Mouse (Mus musculus) layer of hippocampus, adult 18-20 months (tissue): Measurements from ENCODE around the gene Platr17. TPM values are rescaled to one million over a fixed set of nuclear protein-coding genes. Genes with fewer than 3 reads are reported as not detected.
"Not testable (repeated sequence)": the region's sequence is repeated elsewhere in the genome, so short reads cannot be mapped to it uniquely, and the experiment has no call there.

ENCODE experiments used
- DNase-seq, 2 experiments: peaks; one replicate each; pipeline ENCODE4 v3.0.0; 2022; ENCODE audit warnings: low spot score in 2 of 2
- total RNA-seq, 2 experiments: library from RNA; stranded (reverse); gene quantifications; 2 replicates each; pipeline ENCODE4 v1.2.3; 2021

Gene Platr17
- total RNA-seq, 2 experiments from 2014 or later = 0.42 TPM; not detected in 1

DNA sequence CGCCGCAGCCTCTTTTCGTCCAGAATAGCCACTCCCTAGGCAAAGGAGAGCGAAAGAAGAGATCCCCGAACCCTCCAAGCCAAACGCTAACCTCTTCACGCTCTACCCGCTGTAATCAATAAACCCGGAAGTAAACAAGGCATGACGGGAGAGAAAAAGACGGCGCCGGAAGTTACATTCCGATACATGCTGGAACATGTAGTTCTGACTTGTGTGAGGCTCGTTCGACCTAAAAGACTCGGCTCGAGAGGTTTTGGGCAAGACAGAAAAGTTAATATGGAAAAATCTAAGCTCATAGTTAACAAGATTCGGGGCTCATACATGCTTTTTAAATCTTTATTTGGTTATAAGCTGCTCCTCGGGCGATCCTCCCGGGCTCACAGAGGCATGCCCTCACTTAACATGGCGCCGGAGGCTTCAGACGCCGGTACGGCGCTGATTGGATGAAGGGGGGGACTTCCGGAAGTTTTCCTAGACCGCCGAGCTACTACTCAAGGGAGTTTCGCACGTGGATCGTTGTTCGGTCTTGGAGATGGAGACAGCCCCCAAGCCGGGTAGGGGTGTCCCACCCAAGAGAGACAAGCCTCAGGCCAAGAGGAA lies 35.4 kb downstream of the Platr17 start, which contains the start of the genes Pfdn6 and Wdr46:
Pfdn6 (minus strand) TSS at position 138 of the 600 bp plus-strand sequence.
Wdr46 (plus strand) TSS at position 455 of the 600 bp plus-strand sequence.
- peak; percentile 84 to 95 for DNase-seq

DNA sequence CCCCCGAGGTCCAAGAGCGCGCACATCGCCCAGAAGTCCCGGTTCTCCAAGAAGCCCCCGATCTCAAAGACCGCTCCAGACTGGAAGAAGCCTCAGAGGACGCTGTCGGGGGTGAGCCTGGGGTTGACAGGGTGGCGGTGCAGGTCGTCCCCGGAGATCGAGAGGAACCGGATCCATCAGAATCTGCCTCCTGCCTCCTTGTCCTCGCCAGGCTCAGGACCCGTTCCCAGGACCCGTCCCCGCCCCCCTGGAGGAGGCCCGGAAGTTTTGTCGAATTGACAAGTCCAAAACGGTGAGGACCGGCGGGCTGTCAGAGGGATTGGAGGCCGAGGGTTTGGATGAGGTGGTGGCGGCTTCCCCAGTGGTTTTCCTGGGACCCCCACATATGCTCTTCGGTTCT lies 36.0 kb downstream of the Platr17 start:
- DNase-seq = no peak

DNA sequence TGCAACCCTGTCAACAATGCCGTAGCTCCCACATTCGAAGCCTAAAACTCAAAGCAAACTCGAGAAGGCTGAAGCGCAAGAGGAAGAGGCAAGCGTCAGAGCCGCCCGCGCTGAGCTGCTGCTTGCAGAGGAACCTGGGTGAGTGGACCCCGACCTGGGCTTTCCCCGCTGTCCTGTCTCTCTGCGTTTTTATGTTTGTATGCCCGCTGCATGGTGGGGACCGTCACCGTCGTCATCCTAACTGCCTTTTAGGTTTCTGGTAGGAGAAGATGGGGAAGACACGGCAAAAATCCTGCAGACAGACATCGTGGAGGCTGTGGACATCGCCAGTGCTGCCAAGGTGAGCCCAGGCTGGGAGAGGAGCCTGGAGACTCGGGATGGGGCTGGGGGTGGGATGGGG lies 36.4 kb downstream of the Platr17 start:
- no peak for DNase-seq

DNA sequence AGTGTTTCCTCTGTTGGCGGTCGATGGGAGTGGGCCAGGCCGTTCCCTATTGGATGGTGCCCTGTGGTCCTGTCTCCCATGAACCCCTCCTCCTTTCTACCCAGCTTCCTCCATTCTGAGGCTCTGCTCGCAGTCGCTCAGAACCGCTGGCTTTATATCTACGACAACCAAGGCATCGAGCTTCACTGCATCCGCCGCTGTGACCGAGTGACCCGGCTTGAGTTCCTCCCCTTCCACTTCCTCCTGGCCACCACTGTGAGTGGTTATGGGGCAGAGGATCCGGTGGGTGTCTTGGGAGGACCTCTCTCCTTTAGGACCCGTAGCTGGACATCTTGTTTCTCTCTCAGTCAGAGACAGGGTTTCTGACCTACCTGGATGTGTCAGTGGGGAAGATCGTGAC lies 38.5 kb downstream of the Platr17 start:
- no peak for DNase-seq

DNA sequence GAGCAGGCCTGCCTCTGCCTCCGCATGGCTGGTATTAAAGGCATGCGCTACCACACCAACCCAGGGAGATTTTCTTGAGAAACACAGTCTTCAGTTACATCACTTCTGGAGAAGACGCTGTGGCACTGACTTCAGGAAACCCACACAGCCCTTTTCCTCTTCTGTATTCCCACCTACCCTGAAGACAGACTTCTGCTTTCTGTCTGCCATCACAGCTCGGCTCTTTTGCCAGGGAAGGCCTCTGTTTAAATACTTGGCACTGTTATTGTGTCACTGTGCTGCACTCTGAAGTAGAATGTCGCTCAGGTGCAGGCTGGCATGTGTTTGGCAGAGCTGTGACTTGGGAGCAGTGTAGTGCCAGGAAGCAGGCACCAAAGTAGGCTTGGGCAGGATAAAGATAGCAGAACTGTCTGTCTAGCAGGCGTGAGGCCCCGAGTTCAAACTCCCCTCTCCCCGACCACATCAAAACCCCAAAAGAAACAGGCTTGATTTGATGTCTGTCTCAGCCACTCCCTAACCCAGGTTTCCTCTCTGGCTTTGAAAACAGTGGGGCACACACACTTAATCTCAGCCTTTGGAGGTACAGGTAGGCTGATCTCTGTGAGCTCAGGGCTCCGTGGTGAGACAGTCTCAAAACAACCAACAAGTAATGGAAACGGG lies 42.6 kb downstream of the Platr17 start:
- DNase-seq = no peak

DNA sequence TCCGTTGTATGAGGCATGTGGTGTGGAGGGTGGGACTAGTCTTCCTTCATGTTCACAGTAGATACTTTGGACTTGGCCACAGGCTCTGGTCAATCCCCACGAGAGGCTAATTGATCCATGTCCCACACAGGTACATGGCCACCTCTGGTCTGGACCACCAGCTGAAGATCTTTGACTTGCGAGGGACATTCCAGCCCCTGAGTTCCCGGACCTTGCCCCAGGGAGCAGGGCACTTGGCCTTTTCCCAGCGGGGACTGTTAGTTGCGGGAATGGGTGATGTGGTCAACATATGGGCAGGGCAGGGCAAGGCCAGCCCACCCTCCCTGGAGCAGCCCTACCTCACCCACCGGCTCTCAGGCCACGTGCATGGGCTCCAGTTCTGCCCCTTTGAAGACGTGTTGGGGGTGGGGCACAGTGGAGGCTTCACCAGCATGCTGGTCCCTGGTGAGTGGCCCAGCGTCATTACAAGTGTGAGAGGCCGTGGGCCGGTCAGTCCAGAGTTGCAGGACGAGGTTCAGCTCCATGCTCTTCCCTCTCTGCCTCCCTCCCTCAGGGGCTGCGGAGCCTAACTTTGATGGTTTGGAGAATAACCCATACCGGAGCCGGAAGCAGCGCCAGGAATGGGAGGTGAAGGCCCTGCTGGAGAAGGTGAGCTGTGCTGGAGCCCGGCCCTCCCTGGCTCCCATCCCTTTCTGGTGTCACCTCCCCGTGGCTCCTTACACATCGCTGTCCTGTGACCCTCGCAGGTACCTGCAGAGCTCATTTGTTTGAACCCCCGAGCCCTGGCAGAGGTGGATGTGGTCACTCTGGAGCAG lies 43.4 kb downstream of the Platr17 start:
- no peak for DNase-seq

DNA sequence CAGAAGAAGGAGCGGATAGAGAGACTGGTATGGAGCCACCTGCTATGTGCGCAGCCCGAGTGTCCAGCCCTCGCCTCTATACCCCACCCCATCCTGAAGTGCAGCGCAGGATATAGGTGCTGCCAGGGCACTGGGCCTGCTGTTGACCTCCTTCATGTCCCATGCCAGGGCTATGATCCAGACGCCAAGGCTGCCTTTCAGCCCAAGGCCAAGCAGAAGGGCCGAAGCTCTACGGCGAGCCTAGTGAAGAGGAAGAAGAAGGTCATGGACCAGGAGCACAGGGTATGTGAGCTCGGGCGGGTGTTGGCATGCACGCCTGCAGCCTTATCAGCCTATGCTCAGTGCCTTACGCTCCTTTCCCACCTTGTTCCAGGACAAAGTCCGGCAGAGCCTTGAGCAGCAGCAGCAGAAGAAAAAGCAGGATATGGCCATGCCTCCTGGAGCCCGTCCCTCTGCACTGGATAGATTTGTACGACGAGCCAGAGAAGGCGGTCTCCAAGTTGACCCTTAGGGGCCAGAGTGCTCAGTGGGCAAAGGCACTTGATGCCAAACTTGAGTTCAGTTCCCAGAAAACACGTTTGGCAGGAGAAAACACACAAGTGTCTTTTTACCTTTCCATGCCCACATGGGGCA lies 44.1 kb downstream of the Platr17 start:
- DNase-seq = no peak

DNA sequence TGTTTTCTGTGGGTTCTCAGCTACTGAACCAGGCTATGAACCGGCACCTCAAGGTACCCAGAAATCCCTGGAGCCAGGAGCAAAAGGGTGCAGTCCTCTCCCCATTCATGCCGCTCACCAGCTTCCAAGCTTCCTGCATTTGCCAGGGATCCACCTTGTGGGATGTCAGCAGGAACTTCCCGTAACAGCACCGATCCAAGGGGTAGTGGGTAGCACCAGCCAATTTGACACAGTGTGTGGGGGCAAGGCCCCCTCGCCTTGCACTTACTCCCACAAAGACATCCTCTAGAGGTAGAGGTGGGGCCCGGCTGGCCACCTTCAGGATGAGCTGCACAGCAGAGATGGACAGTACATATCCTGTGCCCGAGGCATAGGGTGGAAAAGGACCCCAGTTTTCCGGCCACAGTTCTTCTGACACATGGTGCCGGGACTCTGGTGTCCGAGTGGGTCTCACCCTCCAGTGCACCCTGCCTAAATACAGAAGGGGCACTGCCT lies 45.2 kb downstream of the Platr17 start:
- no peak for DNase-seq

DNA sequence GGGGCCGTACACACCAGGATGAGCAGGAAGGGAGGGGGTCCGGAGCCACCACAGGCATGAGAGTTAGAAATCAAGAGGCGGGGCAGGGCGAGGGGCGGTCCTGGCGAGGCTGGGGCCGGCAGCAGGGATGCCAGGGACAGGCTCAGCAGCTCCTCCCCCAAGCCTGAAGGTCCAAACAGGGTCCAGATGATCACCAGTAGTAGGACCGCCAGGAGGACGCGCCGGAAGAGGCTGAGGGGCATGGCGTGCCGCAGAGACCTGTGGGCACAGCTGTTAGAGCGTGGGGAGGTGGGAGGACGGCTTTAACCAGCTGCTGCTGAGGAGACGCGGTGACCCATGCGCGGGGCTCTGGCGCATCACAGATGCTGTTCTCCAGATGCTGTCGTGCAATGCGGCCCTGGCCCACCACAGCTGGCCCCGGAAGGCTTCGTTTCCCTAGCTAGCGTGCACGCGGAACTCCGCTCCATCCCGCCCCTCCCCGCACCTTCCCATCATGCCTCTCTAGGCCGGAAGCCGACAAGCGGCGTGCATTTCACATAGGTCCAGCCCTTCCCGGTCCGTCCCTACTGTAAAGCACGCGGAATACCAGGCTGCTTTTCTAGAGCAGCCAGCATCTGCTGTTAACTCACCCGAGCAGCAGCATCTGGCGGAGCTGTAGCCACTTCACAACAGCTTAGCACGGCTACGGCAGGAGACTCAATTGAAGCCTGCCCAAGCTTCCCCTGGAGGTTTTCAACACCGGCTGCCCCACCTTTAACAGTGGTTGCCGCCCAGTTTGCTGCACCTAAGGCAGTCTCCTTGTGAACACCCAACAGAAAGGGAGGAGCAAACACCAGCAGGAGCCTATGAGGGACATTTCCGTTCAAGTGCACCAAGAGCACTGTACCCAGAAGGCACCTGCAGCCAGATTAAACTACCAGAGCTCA lies 46.3 kb downstream of the Platr17 start, which contains the start of gene B3galt4:
B3galt4 (minus strand) TSS at position 468 of the 926 bp plus-strand sequence.
- peak; percentile 70 to 82 for DNase-seq

DNA sequence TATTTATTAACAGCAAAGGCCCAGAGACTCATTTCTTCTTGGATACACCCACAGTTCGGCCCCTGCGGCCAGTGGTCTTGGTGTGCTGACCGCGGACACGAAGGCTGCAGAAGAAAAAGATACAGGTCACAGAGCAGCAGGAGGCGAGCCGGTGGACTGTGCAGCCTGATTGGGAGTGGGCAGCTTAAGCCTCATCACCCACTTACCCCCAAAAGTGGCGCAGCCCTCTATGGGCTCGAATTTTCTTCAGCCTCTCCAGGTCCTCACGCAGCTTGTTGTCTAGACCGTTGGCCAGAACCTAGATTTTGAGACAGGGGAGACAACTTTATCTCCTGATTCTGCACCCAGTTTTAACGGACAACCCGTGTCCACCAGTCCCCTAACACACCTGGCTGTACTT lies 47.1 kb downstream of the Platr17 start:
- not testable (repeated sequence) for DNase-seq

DNA sequence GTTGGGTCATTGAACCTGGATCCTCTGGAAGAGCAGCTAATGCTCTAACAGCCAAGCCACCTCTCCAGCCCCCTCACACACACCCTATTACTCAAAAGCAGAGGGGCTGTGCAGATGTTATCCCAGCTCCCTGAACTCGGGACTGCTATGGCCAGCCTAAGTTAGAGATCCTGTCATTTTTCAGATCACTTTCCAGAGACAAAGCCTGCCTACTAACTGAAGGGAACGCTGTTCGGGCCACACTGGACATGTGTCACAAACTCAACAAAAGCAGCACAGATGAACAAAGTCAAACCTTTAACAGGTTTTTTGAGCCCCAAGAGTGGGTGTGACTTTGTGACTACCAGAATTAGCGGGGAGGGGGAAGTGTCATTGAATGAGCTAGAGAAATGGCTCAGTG lies 47.9 kb downstream of the Platr17 start:
- no peak for DNase-seq

DNA sequence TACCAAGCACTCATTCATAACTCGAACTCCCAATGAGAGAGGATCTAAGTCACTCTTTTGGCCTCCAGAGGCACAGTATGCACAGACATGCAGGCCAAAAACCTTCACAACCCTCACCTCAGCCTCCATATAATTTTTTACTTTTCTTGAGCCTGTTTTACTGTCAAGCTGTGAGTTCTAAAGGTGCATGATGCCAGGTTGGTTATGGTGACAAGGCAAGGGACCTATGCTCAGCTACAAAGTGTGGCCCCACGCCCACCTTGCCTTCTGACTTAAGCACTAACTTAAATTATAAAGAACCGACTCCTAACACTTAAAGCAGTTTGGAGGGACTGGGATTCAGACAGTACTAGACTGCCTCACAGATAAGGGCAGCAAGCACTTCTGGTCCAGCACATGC lies 48.4 kb downstream of the Platr17 start:
- no peak for DNase-seq

DNA sequence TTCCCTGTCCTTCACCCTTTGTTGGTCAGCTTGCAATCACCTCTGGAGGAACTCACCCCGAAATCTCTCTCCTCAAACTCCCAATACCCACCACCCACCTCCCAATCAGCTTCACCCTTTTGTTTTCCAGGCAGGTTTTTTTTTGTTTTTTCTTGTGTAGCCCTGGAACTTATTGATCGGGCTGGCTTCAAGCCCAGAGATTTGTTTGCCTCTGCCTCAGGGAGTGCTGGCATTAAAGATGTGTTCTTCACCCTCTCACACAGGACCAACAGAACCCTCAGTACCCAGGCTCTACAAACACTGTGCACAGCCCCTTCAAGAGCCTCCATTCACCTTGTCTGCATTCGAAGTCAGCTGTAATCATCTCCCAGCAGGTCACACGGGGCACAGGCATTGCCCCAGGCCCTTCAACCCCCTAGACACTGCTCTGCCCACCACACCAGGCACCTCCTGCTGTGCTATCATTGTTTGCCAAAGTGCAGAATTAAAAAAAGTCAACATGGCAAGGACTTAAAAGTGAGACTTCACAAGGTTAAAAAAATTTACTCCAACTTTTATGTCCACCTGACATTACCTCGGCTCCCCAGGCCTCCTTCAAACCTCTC lies 49.1 kb downstream of the Platr17 start:
- DNase-seq = no peak

DNA sequence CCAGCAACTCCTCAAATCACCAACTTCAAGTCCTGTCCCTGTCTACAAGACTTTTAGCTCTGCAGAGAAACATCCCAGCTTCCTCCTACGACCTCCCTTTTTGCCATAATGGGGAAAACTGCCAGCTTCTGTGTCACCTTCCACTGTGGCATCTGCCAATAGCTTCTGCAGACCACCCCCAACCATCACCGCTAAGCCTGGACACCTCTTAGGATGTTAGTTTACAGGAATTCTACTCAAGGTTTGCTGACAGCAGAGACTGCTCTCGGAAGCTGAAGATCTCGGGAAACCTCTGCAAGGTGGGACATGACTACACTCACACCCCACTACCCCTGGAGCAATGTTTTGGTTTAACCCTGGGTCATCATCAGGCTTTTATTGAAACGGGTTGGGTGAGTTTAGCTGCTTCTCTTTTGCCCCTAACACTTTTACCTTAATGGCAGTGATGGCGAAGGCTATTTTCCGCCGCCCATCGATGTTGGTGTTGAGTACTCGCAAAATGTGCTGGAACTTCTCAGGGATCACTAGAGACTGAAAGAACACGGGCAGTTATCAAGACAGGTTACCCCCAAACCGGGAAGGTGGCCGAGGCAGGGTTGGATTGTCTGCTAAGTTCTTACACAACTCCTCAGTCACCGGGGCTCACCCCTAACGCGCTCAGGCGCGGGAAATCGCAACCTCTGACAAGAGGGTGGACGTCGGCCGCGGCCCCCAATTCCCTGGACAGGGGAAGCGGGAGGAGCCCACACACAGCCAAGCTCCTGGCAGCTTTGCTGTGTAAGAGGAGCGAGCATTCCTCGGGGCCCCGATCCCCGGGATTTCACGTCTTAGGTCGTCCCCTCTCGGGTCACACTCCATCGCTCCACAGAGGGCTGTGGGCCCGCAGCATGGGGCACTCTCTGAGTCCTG lies 50.0 kb downstream of the Platr17 start:
- no peak for DNase-seq

DNA sequence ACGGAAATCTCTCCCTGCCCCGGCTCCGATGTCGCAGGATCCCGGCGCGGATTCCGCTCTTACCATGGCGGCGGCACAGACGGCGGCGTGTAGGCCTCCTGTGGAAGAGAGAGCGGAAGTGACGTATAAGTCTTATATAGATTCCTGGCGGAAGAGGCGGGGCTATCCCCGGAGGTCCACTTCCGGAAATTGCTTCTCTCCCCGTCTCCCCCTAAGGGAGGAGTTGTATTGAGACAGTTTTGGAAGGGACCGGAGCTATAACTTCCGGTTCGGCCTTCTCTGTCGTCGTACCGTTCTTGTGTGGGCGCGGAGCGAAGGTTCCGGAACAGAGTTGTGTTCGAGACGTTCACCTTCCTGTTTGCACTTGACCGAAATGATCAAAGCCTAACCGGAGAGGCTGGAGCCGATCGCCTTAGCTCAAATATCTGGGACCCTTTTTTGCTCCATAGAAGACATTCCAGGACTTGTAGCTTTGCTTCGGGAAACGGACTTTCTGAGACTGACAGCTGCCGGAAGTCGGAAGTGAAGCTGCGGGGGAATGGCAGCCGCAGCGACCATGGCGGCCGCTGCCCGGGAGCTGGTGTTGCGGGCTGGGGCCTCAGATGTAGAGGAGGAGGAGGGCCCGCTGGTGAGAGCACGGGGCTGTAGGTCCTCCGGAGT lies 50.8 kb downstream of the Platr17 start, which contains the start of the genes Vps52 and Rps18:
Vps52 (plus strand) TSS at position 258 of the 660 bp plus-strand sequence.
Rps18 (minus strand) TSS at position 447 of the 660 bp plus-strand sequence.
- DNase-seq = peak; percentile 96 to 99
